1 mouse cellular context compared by ENCODE assay signal in genomic region chr2:174472407-174472806, GRCm38 (mm10).
TF ChIP-seq lines count a peak whose summit lies in the region.

No protein-coding gene starts in this region.

TF ChIP-seq in CH12.LX, 34 proteins besides CTCF, POLR2A, EP300 and RAD21 (continued from another document):
- TF ChIP-seq KAT2A (IDR thresholded peaks at IDR 0.05; ENCODE audit: insufficient replicate concordance, low read length) (no peak), IRF4 (IDR thresholded peaks at IDR 0.05; ENCODE audit: low read depth, low read length) (no peak), JUND (conservative IDR thresholded peaks at IDR 0.05; ENCODE audit: low read depth, low read length) (no peak), JUN (IDR thresholded peaks at IDR 0.05; ENCODE audit: insufficient read depth, low read depth, low read length) (no peak), SMC3 (IDR thresholded peaks at IDR 0.05; ENCODE audit: low read depth, low read length) (no peak), ZMIZ1 (IDR thresholded peaks at IDR 0.05; ENCODE audit: low read depth, low read length) (no peak), TCF12 (IDR thresholded peaks at IDR 0.05; ENCODE audit: low read depth, low read length) (no peak), POLR2AphosphoS2 (IDR thresholded peaks at IDR 0.05; ENCODE audit: low read depth, low read length) (no peak), ELF1 (IDR thresholded peaks at IDR 0.05; ENCODE audit: low read depth, low read length) (no peak), HCFC1 (IDR thresholded peaks at IDR 0.05; ENCODE audit: low read depth, low read length) (no peak; the same call in 1 of the 2 replicates), NRF1 (IDR thresholded peaks at IDR 0.05; ENCODE audit: low read depth, low read length) (no peak), SIN3A (IDR thresholded peaks at IDR 0.05; ENCODE audit: low read length) (no peak), TBP (conservative IDR thresholded peaks at IDR 0.05; ENCODE audit: low read depth, low read length) (no peak)
